ENCODE assay signal across 8 mouse cellular contexts in the genomic region with DNA sequence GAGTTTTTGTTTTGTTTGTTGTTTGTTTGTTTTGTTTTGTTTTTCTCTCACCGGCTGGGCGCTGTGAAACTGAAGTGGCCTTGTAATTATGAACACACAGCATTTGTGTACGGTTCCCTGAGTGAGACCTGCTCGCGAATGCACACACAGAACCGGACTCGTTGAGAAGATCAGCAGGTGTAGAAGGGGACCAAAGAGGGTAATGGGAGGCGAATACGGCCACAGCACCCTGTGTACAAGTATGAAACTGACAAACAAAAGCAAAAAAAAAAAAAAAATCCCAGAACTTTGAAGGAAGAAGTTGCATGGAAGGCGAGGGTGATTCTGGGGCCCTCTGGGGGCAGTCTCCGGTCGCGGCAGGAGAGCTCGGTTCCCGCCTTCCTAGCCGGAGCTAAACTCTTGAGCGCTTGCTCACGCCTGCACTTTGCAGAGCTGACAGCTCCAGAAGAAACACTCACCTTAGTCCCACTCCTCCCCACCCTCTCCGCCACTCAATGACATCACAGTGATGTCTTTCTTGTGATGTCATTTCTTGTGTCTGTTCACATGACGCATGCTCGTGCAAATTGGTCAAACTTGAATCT. TPM values are rescaled to one million over a fixed set of nuclear protein-coding genes. Genes with fewer than 3 reads are reported as not detected.
A peak's percentile ranks its signal among the peaks of the same experiment; 100 is the strongest.
DNase-seq lines count a peak whose midpoint lies in the region; ATAC-seq lines count a peak whose summit lies in the region.

No protein-coding gene starts in this region.

- H3K27me3 ChIP-seq in embryonic facial prominence, embryonic 12.5 days: peaks cover 55% of the 10 kb centered on the region
- peaks cover 86% of the 10 kb centered on the region for H3K27me3 ChIP-seq in hindbrain, embryonic 15.5 days
- H3K27me3 ChIP-seq in splenic B cell, adult 2 months (ENCODE audit: control insufficient read depth, insufficient read depth, low read length, poor library complexity, severe bottlenecking): peaks cover 3% of the 10 kb centered on the region; the same call in 1 of the 2 replicates

- no peaks in the 10 kb centered on the region for H3K9me3 ChIP-seq in embryonic facial prominence, embryonic 12.5 days
- no peaks in the 10 kb centered on the region for H3K9me3 ChIP-seq in hindbrain, embryonic 15.5 days

- peak; percentile 59 for ATAC-seq in CD4-positive, CD25-positive, alpha-beta regulatory T cell, adult 4 months
- ATAC-seq in embryonic facial prominence, embryonic 12.5 days (ENCODE audit: insufficient number of reproducible peaks, insufficient read depth, low FRiP score, low TSS enrichment): no peak
- ATAC-seq in hindbrain, embryonic 15.5 days (ENCODE audit: low FRiP score, low read depth): no peak

- peak overlapping the region; percentile 30 for H3K4me3 ChIP-seq in embryonic facial prominence, embryonic 12.5 days
- H3K4me3 ChIP-seq in hindbrain, embryonic 15.5 days: peak overlapping the region; percentile 19

- H3K9ac ChIP-seq in embryonic facial prominence, embryonic 12.5 days: no peak overlapping the region
- no peak overlapping the region for H3K9ac ChIP-seq in hindbrain, embryonic 15.5 days

- peak; percentile 89 for DNase-seq in heart, adult 11 months
- no peak for DNase-seq in heart, adult 8-10 months (ENCODE audit: low spot score)
- DNase-seq in lung, postnatal 14 days: peak; percentile 26
- peak; percentile 74 for DNase-seq in splenic B cell, adult 2 months (ENCODE audit: low read depth, low spot score)
- no peak for DNase-seq in cerebellum, adult 11-12 months

- peaks cover 3% of the 10 kb centered on the region; the same call in 1 of the 2 replicates for H3K4me1 ChIP-seq in embryonic facial prominence, embryonic 12.5 days
- 0 out of 2 replicates have a peak, but pooled peaks cover 11% of the 10 kb centered on the region for H3K4me1 ChIP-seq in hindbrain, embryonic 15.5 days (replicated peaks)

- H3K36me3 ChIP-seq in embryonic facial prominence, embryonic 12.5 days: no peaks in the 10 kb centered on the region
- no peaks in the 10 kb centered on the region for H3K36me3 ChIP-seq in hindbrain, embryonic 15.5 days
- no peaks in the 10 kb centered on the region for H3K36me3 ChIP-seq in splenic B cell, adult 2 months (ENCODE audit: control insufficient read depth, insufficient read depth, low read length, poor library complexity, severe bottlenecking)

- under 1% methylated on average over 21 of the region's 21 CpGs for WGBS in embryonic facial prominence, embryonic 12.5 days
- WGBS in hindbrain, embryonic 15.5 days: under 1% methylated on average over 21 of the region's 21 CpGs

- peak overlapping the region; percentile 50 for H3K4me2 ChIP-seq in embryonic facial prominence, embryonic 12.5 days (replicated peaks)
- H3K4me2 ChIP-seq in hindbrain, embryonic 15.5 days: peak overlapping the region; percentile 45

- no peak overlapping the region for H3K27ac ChIP-seq in embryonic facial prominence, embryonic 12.5 days
- H3K27ac ChIP-seq in hindbrain, embryonic 15.5 days (replicated peaks): no peak overlapping the region

RNA-seq across cellular contexts. Expression of a gene that starts 14.1 kb away (rescaled TPM):
- total RNA-seq in heart, adult 8-10 months (2022): under 1 TPM in 1 of 4 experiments, not detected in 3; 0.22 TPM
- under 1 TPM in 1 of 2 experiments, not detected in 1; 0.74 TPM for polyA plus RNA-seq in CD4-positive, CD25-positive, alpha-beta regulatory T cell, adult 4 months (2017; shearing (Covaris generic))
- polyA plus RNA-seq in embryonic facial prominence, embryonic 12.5 days (2016; fragmentation: Nextera tagmentation; extraction: Ambion mirVana): 0.69 and 0.95 TPM in 2 replicates
- 0.14 TPM in 1 of 2 replicates, not detected in the other for polyA plus RNA-seq in hindbrain, embryonic 15.5 days (2015; fragmentation: Nextera tagmentation; extraction: Ambion mirVana)

RNA-seq across cellular contexts. Expression of a gene that starts 14.4 kb away (rescaled TPM):
- total RNA-seq in heart, adult 8-10 months (2022): not detected
- polyA plus RNA-seq in CD4-positive, CD25-positive, alpha-beta regulatory T cell, adult 4 months (2017; shearing (Covaris generic)): not detected
- polyA plus RNA-seq in embryonic facial prominence, embryonic 12.5 days (2016; fragmentation: Nextera tagmentation; extraction: Ambion mirVana): 0.33 TPM in 1 of 2 replicates, not detected in the other
- polyA plus RNA-seq in hindbrain, embryonic 15.5 days (2015; fragmentation: Nextera tagmentation; extraction: Ambion mirVana): 0.08 TPM in 1 of 2 replicates, not detected in the other

RNA-seq across cellular contexts. Expression of a gene that starts 39.9 kb away (rescaled TPM):
- total RNA-seq in heart, adult 8-10 months (2022): 10 to 100 TPM in 2 of 4 experiments, 1 to 10 TPM in 2; 1.7 to 11.1 (median 9.1) TPM
- polyA plus RNA-seq in CD4-positive, CD25-positive, alpha-beta regulatory T cell, adult 4 months (2017; shearing (Covaris generic)): not detected
- polyA plus RNA-seq in embryonic facial prominence, embryonic 12.5 days (2016; fragmentation: Nextera tagmentation; extraction: Ambion mirVana): 8.0 and 8.3 TPM in 2 replicates
- polyA plus RNA-seq in hindbrain, embryonic 15.5 days (2015; fragmentation: Nextera tagmentation; extraction: Ambion mirVana): 1.7 and 2.2 TPM in 2 replicates

RNA-seq across cellular contexts. Expression of a gene that starts 40.2 kb away (rescaled TPM):
- 10 to 100 TPM in 1 of 4 experiments, 1 to 10 TPM in 3; 4.6 to 13.2 (median 8.3) TPM for total RNA-seq in heart, adult 8-10 months (2022)
- 1 to 10 TPM in 1 of 2 experiments, not detected in 1; 4.8 TPM for polyA plus RNA-seq in CD4-positive, CD25-positive, alpha-beta regulatory T cell, adult 4 months (2017; shearing (Covaris generic))
- polyA plus RNA-seq in embryonic facial prominence, embryonic 12.5 days (2016; fragmentation: Nextera tagmentation; extraction: Ambion mirVana): 19.4 and 20.1 TPM in 2 replicates
- polyA plus RNA-seq in hindbrain, embryonic 15.5 days (2015; fragmentation: Nextera tagmentation; extraction: Ambion mirVana): 1.2 and 1.5 TPM in 2 replicates

RNA-seq across cellular contexts. Expression of a gene that starts 45.7 kb away (rescaled TPM):
- 10 to 100 TPM; 11.6 to 17.7 (median 15.2) TPM for total RNA-seq in heart, adult 8-10 months (2022)
- 1 to 10 TPM; 5.4 to 6.7 TPM for polyA plus RNA-seq in CD4-positive, CD25-positive, alpha-beta regulatory T cell, adult 4 months (2017; shearing (Covaris generic))
- 26.8 and 29.2 TPM in 2 replicates for polyA plus RNA-seq in embryonic facial prominence, embryonic 12.5 days (2016; fragmentation: Nextera tagmentation; extraction: Ambion mirVana)
- polyA plus RNA-seq in hindbrain, embryonic 15.5 days (2015; fragmentation: Nextera tagmentation; extraction: Ambion mirVana): 8.4 and 10.7 TPM in 2 replicates

Comparison
In these comparisons a context has a peak if more than half of its experiments do, and no peak if none do; other contexts are left out.
1. DNase-seq: peak in heart, adult 11 months (single experiment), lung, postnatal 14 days (single experiment) and splenic B cell, adult 2 months (single experiment); none in heart, adult 8-10 months (single experiment) and cerebellum, adult 11-12 months (single experiment).